Mouse (Mus musculus) small intestine, adult 2 months (tissue): ENCODE data around the gene Onecut1.

Source experiments
- CTCF ChIP-seq: fragments of 200-500 bp; IDR thresholded peaks from 2 replicates; pipeline ENCODE4 v1.5.1; 2012; ENCODE audit warnings: low read depth, mild to moderate bottlenecking, control low read depth, inconsistent platforms, low read length, moderate library complexity, mixed read lengths; ENCODE audit not compliant: insufficient replicate concordance, insufficient read length; ENCODE audit errors: extremely low read depth
- POLR2A ChIP-seq: fragments of 200-500 bp; IDR thresholded peaks from 2 replicates; pipeline ENCODE4 v1.6.1; 2012; ENCODE audit warnings: low read depth, mild to moderate bottlenecking, control low read depth, inconsistent platforms, low read length, moderate library complexity

DNA sequence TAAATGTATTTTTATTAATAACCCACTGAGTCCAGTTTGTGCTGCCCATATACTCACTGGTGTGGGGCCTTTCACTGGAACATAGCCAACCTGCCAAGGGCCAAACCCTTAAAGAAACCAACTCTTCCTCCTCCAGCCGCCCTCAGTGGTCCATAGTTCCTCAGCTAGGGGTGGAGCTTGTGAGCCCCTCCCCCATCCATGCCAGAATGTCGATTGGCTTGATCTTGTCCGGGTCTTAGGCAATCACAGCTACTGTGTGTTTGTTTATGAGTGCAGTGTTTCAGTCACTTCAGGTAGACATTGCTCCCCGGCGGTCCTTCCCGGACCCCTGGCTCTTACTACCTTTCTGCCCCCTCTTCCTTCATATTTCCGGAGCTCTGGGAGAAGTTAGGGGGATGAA, 35.0 kb downstream of the Onecut1 start:
- TF ChIP-seq CTCF (no peak), POLR2A (no peak)
